Mouse (Mus musculus): ENCODE results near the gene Dock8. TPM values are rescaled to one million over a fixed set of nuclear protein-coding genes. Genes with fewer than 3 reads are reported as not detected.

The Dock8 gene
- polyA plus RNA-seq, 1 experiment = 0.72 TPM

DNA sequence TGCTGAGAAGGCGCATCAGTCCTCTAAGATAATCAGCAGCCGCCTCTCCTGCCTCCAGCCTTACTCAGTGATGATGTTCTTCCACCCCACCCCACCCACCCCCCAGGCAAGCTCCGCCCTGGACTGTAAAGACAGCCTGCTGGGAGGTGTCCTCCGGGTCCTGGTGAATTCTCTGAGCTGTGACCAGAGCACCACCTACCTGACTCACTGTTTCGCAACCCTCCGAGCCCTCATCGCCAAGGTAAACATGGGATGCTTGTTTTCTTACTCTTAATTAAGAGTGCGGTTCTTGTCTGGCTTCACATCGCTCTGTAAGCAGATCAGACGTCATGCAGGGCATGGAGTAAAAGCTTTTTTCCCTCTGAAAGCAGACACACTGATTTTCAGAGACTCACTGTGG lies 172.1 kb downstream of the Dock8 start:
- DNase-seq = no peak
- no peak overlapping the region for H3K27ac ChIP-seq (ENCODE audit: insufficient read depth, low read length)
- WGBS = 54% methylated on average over 10 of the region's 10 CpGs

DNA sequence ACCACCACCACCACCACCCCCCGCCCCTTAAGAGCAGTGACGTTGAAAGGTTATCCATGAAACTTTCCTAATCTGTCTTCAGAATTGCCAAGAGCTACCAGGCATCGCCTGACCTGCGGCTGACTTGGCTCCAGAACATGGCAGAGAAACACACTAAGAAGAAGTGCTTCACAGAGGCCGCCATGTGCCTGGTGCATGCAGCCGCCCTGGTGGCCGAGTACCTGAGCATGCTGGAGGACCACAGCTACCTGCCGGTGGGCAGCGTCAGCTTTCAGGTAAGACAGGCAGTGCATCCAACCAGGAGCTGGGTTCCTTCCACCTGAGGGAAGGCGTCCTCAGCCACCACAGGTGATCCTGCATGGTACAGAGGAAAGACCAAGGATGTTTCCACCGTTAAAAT lies 177.4 kb downstream of the Dock8 start:
- 89% methylated on average over 11 of the region's 11 CpGs for WGBS
- Histone ChIP-seq H3K27ac (ENCODE audit: insufficient read depth, low read length) (no peak overlapping the region), H3K4me3 (replicated peaks; ENCODE audit: insufficient read depth, low read depth, low read length) (no peak overlapping the region), H3K4me1 (ENCODE audit: control insufficient read depth, insufficient read depth, low read length) (no peaks in the 10 kb centered on the region), H3K27me3 (ENCODE audit: control insufficient read depth, insufficient read depth, low read length) (no peaks in the 10 kb centered on the region)
- no peak for DNase-seq
- TF ChIP-seq CTCF (IDR thresholded peaks at IDR 0.05; ENCODE audit: borderline replicate concordance, insufficient read depth, low read depth, low read length) = no peak
- TF ChIP-seq POLR2A (IDR thresholded peaks at IDR 0.05; ENCODE audit: borderline replicate concordance, insufficient read depth, low read length) = no peak

More for the DNA sequence above, 172.1 kb downstream of the Dock8 start:
- Histone ChIP-seq H3K4me3 (replicated peaks; ENCODE audit: insufficient read depth, low read depth, low read length) (no peak overlapping the region), H3K4me1 (ENCODE audit: control insufficient read depth, insufficient read depth, low read length) (no peaks in the 10 kb centered on the region), H3K27me3 (ENCODE audit: control insufficient read depth, insufficient read depth, low read length) (no peaks in the 10 kb centered on the region)
- TF ChIP-seq POLR2A (IDR thresholded peaks at IDR 0.05; ENCODE audit: borderline replicate concordance, insufficient read depth, low read length) (no peak), CTCF (IDR thresholded peaks at IDR 0.05; ENCODE audit: borderline replicate concordance, insufficient read depth, low read depth, low read length) (no peak)

DNA sequence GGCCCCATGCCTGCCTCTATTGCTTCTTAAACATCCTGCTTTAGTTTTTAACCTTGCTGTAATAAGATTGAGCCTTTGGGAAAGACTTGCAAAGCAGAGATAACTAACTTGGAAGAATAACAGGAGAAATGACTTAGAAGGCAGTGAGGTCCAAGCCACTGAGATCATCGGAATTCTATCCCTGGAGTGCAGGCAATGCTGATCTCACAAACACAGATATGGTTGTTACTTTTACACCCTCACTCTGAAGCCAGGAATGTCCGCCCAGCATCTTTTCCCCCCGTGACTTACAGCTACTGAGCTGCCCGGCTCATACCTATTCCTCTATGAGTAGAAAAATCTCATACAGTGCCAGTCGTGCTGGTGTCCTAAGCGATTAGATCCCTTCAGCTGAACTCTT lies 180.7 kb downstream of the Dock8 start:
- no peak for TF ChIP-seq POLR2A (IDR thresholded peaks at IDR 0.05; ENCODE audit: borderline replicate concordance, insufficient read depth, low read length)
- Histone ChIP-seq H3K4me1 (ENCODE audit: control insufficient read depth, insufficient read depth, low read length) (no peaks in the 10 kb centered on the region), H3K4me3 (replicated peaks; ENCODE audit: insufficient read depth, low read depth, low read length) (no peak overlapping the region), H3K27me3 (ENCODE audit: control insufficient read depth, insufficient read depth, low read length) (no peaks in the 10 kb centered on the region), H3K27ac (ENCODE audit: insufficient read depth, low read length) (no peak overlapping the region)
- no peak for DNase-seq
- 88% methylated on average over 6 of the region's 6 CpGs for WGBS

DNA sequence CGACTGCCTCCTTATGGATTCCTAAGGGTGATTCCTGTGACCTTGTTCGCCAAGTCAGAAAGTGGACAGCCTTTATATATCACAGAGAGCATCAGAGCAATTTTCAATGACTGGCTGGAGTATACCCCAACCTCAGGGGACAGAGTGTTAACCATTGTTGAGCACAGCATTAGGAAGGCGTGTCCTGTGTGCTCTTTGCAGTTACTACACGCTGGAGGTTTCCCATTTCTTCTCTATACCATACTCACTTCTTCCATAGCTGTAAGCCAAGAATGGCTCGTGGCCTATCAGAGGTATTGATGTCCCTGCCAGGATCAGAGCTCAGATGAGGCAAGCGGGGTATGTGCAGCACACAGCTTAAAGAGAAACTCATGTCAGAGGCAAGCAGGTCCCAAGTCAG lies 181.2 kb downstream of the Dock8 start:
- DNase-seq = no peak
- Histone ChIP-seq H3K4me1 (ENCODE audit: control insufficient read depth, insufficient read depth, low read length) (no peaks in the 10 kb centered on the region), H3K27me3 (ENCODE audit: control insufficient read depth, insufficient read depth, low read length) (no peaks in the 10 kb centered on the region), H3K4me3 (replicated peaks; ENCODE audit: insufficient read depth, low read depth, low read length) (no peak overlapping the region), H3K27ac (ENCODE audit: insufficient read depth, low read length) (no peak overlapping the region)
- 82% methylated on average over 6 of the region's 6 CpGs for WGBS
- no peak for TF ChIP-seq POLR2A (IDR thresholded peaks at IDR 0.05; ENCODE audit: borderline replicate concordance, insufficient read depth, low read length)
- no peak for TF ChIP-seq CTCF (IDR thresholded peaks at IDR 0.05; ENCODE audit: borderline replicate concordance, insufficient read depth, low read depth, low read length)

DNA sequence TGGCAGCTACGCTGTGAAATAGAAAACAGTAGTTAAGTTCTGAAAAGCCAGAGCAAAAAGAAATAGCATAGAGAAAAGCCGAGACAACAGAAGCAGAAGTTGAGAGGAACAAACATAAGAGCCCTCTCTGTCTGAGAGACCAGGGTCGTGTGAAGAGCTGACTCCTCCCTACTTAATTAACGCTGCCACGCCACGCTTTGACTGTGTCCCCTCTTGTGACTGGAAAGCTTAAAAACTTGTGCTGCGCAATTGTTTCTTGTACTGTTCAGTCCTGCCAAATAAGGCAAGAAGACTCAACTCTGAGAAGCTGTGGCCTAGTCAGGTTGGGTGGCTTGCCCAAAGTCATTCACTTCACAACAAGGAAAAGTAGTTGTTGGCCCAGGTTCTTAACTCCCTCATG lies 184.7 kb downstream of the Dock8 start:
- H3K4me1 ChIP-seq (ENCODE audit: control insufficient read depth, insufficient read depth, low read length) = no peaks in the 10 kb centered on the region
- peak in 1 of 2 experiments; percentile 28 for DNase-seq
- WGBS = 62% methylated on average over 7 of the region's 7 CpGs
- TF ChIP-seq POLR2A (IDR thresholded peaks at IDR 0.05; ENCODE audit: borderline replicate concordance, insufficient read depth, low read length) = no peak
- TF ChIP-seq CTCF (IDR thresholded peaks at IDR 0.05; ENCODE audit: borderline replicate concordance, insufficient read depth, low read depth, low read length) = no peak
- no peak overlapping the region for H3K27ac ChIP-seq (ENCODE audit: insufficient read depth, low read length)
- H3K4me3 ChIP-seq (replicated peaks; ENCODE audit: insufficient read depth, low read depth, low read length) = no peak overlapping the region
- no peaks in the 10 kb centered on the region for H3K27me3 ChIP-seq (ENCODE audit: control insufficient read depth, insufficient read depth, low read length)

DNA sequence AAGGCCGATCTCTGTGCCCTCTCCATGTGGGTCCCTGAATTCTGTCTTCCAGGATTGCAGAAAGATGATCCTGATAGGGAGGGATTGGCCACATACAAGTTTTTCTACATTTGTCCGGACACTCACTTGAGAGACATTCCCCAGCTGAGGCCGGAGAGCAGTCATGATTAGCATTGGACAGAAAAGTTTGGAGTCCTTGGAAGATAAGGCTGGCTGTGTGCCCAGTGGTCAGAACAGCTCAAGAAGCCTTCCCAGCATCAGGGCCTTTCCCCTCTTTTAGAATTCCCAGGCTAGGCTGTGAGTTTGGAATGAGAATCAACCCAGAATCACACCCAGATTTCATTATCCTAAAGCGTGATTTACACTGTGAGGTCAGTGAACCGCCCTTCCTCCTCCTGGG lies 187.0 kb downstream of the Dock8 start:
- Histone ChIP-seq H3K27me3 (ENCODE audit: control insufficient read depth, insufficient read depth, low read length) (no peaks in the 10 kb centered on the region), H3K4me1 (ENCODE audit: control insufficient read depth, insufficient read depth, low read length) (no peaks in the 10 kb centered on the region), H3K4me3 (replicated peaks; ENCODE audit: insufficient read depth, low read depth, low read length) (no peak overlapping the region), H3K27ac (ENCODE audit: insufficient read depth, low read length) (no peak overlapping the region)
- no peak for DNase-seq
- no peak for TF ChIP-seq CTCF (IDR thresholded peaks at IDR 0.05; ENCODE audit: borderline replicate concordance, insufficient read depth, low read depth, low read length)
- no peak for TF ChIP-seq POLR2A (IDR thresholded peaks at IDR 0.05; ENCODE audit: borderline replicate concordance, insufficient read depth, low read length)
- 69% methylated on average over 5 of the region's 5 CpGs for WGBS

DNA sequence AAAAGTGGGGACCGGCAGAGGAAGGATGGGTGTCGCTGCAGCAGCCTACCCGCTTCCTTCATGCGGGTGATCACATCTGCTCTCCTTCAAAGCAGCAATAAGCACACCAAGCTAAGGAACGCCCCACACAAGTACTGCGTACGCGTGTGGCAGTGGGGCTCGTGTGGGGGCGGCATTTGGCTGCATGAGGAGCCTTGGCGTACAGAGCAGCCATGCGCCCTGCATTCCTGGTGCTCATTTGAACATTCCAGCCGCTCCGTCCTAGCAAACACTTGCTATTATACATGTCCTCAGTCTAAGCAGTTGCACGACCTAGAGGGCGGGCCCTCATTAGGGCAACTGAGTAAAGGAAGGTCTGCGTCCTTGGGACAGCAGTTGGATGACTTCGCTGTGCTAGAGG lies 188.3 kb downstream of the Dock8 start:
- 67% methylated on average over 18 of the region's 18 CpGs for WGBS
- TF ChIP-seq POLR2A (IDR thresholded peaks at IDR 0.05; ENCODE audit: borderline replicate concordance, insufficient read depth, low read length) = no peak
- TF ChIP-seq CTCF (IDR thresholded peaks at IDR 0.05; ENCODE audit: borderline replicate concordance, insufficient read depth, low read depth, low read length) = no peak
- Histone ChIP-seq H3K4me3 (replicated peaks; ENCODE audit: insufficient read depth, low read depth, low read length) (no peak overlapping the region), H3K27me3 (ENCODE audit: control insufficient read depth, insufficient read depth, low read length) (no peaks in the 10 kb centered on the region), H3K27ac (ENCODE audit: insufficient read depth, low read length) (no peak overlapping the region), H3K4me1 (ENCODE audit: control insufficient read depth, insufficient read depth, low read length) (no peaks in the 10 kb centered on the region)
- DNase-seq = no peak

DNA sequence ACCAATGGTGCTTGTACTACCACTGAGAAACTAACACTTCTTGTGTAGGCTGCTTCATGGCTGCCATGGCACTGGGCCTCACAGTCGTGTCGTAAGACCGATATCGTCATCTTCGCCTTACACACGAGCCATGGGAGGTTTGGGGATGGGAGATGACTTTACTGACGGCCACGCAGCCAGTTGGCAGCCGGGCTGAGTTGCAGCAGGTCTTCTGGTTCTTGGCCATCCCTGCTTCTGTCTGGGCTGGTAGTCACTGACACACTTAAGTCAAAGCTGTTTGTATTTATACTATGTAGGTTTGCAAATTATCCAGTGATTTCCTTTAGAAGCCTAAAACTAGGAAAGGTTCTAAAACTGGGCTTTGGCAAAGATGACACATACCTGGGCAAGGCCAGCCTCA lies 194.4 kb downstream of the Dock8 start:
- Histone ChIP-seq H3K4me3 (replicated peaks; ENCODE audit: insufficient read depth, low read depth, low read length) (no peak overlapping the region), H3K27ac (ENCODE audit: insufficient read depth, low read length) (no peak overlapping the region), H3K27me3 (ENCODE audit: control insufficient read depth, insufficient read depth, low read length) (no peaks in the 10 kb centered on the region; the same call in 1 of the 2 replicates), H3K4me1 (ENCODE audit: control insufficient read depth, insufficient read depth, low read length) (no peaks in the 10 kb centered on the region)
- TF ChIP-seq CTCF (IDR thresholded peaks at IDR 0.05; ENCODE audit: borderline replicate concordance, insufficient read depth, low read depth, low read length) = no peak
- no peak for TF ChIP-seq POLR2A (IDR thresholded peaks at IDR 0.05; ENCODE audit: borderline replicate concordance, insufficient read depth, low read length)
- DNase-seq = no peak
- 68% methylated on average over 9 of the region's 9 CpGs for WGBS

Measured in cerebellum, adult 2 months (tissue).